Mouse (Mus musculus) thymus, postnatal 4 days (tissue): ENCODE data around the gene Pcdh11x.
"Not testable (repeated sequence)": the region's sequence is repeated elsewhere in the genome, so short reads cannot be mapped to it uniquely, and the experiment has no call there.

Experiments used
- DNase-seq: peaks from one replicate; pipeline ENCODE4 v3.0.0; 2021

Gene Pcdh11x

GRCm38 (mm10) chrX:120290011-120290899 lies at the start of gene Pcdh11x:
Gene Pcdh11x, plus strand, starts transcription at chrX:120290259.
- no peak for DNase-seq

DNA sequence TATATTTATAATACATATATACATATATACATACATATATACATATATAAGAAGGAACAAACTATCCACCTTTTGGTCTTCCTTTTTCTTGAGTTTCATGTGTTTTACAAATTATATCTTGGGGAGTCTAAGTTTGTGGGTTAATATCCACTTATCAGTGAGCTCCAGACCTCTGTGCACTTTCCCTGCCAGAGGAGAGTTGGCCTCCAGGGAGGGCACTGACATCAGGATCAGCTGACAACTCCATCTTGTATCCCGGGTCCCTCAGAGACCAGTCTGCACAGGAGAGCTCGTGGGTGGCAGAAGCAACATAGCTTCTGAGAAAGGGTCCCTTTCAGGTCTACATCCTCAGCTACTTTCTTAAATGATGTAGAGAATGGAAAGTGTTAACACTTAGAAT lies 30.0 kb upstream of the Pcdh11x start:
- DNase-seq, result no peak

DNA sequence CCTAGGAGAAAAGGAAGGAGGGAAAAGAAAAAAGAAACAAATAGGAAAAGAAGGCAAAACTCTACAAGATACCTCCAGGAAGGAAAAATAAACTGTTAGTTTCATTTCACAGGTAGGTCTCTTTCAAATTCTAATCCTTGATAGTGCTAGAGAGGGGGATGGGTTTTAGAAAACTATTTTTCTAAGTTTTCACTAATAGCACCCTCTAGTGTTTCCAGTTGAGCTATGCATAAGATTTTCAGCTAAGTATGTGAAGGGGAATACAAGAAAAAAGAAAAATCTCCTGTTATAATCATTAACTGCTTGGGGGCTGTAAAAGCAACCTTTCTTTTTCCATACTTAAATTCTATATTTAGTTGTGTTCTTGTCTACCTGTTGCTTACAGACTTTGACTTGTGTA lies 4.5 kb upstream of the Pcdh11x start:
- DNase-seq, result no peak

DNA sequence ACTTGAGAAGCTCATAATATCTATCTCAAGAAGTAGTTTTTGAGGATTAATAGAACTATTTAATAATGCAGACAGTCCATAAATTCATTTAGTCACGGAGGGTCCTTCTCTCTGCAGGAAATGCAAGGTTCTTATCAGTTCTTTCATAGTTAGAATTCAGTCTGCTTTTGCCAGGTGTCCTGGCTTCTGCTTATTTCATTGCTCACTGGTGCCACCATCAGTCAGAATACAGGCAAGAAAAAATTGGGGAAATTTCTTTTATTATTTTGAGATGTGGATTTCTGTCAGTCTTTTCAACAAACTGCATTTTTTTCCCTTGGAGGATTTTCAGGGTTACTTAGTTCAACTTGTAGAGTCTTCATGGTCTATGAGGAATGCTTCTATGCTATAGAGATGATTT lies 2.6 kb upstream of the Pcdh11x start:
- no peak for DNase-seq

DNA sequence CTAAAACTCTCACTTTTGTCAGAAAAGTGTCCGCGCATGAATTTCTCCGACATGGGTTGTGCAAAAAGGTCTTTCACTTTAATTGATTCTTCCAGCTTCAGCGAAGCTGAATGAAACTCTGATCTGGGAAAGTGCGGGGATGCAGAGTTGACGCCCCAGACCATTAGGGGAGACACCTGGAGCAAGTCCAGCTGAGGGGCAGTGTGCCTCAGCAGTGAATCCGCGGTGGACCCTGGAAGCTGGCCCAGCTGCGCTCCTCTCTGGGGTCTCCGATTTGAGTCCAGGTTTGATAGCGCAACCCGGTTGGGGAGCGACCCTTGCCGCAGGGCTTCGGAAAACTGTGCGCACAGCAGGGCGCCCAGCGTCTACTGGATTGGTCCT lies 831 bp downstream of the Pcdh11x start:
- no peak for DNase-seq

DNA sequence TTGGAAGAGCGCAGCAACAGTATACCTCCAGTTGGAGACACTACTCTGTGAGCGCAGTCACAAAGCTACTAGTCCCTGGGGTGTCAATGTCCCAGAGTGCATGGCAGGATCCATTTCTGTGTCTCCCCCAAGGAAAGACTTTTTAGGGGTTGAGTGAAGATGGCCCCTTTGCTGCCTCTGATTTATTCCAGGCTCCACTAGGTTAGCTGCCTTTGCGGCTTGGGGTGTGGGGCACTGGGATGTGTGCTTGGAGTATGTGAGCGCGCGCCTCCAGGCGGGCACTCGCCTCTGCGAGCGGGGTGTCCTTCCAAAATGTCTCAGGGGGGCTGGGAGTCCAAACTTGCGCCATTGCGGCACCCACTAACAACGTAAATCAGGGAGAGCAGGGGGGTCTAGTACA lies 1.6 kb downstream of the Pcdh11x start:
- no peak for DNase-seq

- DNase-seq, result no peak
These were observed 3.0 kb downstream of the Pcdh11x start for GRCm38 (mm10) chrX:120292832-120293750.

DNA sequence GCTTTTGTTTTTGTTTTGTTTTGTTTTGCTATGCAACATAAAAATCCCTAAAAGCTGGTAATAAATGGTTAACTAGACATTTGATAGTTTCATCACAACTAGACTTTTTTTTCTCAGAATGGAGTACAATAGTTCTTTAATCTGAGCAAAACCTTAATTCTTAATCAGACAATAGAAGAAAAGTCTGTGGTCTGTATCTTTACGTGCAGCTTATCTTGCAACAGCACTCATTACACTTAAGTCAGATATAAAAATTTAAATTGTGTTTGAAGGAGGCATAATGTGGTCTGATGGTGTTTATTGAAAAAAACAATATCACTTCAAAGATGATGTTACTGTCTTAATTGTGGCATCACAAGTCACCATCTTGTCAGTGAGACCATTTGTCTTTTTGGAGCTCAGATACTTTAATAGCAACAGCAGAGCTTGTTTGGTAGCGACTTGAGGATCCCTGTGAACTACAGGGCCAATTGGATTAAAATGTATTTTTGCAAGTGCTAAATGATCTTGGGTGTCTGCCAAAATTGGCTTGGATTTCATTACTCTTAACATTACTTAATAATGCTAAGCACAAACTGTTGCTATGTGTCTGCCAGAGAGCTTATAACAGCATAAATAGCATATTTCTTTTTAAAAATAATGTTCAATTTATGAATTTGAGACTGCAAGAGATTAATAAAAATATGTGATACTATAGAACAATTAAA lies 11.6 kb downstream of the Pcdh11x start:
- no peak for DNase-seq

DNA sequence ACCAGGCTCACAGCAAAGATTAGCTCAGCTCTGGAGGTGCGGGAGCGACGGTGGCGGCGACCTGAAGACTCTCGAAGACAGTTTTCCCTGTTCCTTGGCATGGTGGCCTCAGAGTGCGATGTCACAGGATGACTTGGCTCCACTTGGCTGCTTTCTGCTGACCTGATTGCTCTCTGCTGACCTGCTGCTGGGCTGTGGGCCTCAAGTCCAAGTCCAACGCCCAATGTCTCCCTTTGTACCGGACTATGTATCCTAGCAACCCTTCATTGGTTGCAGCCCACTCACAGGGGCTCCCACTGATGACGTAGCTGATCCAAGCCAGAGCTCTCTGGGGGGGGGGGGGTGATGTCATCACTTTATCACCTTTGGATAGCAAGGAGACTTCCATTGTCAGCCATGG lies 22.9 kb downstream of the Pcdh11x start, which contains the start of gene H2afb3:
TSS of gene H2afb3 (minus strand) at position 101 of the 400 bp plus-strand sequence.
- not testable (repeated sequence) for DNase-seq

DNA sequence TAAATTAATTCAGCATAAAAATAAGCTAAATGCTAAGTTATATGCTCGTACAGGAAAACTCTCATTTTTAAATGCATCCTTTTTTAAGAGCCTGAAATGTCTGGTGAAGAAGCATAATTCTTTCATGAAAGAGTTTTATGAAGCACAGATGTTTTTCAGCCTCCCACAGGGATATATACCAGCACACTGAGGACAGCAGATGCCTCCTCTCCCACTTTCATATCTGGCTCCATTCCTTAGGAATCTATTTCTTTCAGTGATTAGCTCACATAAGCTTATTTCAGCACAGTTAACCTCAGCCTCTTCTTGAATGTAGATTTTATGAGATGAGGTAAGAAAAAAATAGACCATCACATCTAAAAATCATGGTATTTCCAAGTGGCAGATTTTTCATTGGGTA lies 176.2 kb downstream of the Pcdh11x start:
- no peak for DNase-seq

DNA sequence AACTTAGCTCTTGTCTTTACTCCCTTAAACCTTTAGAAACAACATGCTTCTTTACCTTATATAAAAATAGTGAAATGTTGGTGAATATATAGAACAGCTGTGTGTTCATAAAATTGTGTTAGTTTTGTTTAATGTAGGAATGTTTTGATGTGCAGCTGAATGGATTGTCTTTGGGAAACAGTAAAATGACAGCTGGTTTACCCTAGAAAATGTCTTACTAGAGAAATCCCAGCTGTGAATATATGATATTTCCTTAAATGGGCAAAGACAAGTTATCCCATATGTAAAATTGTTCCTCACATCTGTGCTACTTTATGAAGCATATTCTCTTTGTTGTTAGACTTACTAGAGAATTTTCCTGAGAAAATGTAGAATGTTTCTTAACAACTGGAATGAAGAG lies 196.4 kb downstream of the Pcdh11x start:
- DNase-seq, result no peak

GRCm38 (mm10) chrX:120524986-120525385 lies 234.9 kb downstream of the Pcdh11x start:
- no peak for DNase-seq

DNA sequence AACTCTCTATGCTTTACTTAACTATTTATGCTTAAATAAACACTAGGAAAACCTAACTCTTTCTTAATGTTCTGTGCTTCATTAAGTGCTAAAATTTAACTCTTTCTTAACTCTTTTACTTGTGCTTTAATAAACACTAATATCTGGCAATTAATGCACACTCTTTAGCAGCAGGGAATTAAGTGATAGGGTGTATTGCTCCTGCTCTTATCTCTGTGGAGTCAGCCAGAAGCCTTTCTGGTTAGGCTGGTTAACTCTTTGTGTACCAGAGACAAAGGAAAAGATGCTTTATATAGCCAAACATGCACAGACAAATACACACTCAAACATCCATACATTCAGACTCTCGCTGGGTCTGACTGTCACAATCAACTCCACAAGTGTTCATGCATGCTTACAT lies 309.2 kb downstream of the Pcdh11x start:
- no peak for DNase-seq

DNA sequence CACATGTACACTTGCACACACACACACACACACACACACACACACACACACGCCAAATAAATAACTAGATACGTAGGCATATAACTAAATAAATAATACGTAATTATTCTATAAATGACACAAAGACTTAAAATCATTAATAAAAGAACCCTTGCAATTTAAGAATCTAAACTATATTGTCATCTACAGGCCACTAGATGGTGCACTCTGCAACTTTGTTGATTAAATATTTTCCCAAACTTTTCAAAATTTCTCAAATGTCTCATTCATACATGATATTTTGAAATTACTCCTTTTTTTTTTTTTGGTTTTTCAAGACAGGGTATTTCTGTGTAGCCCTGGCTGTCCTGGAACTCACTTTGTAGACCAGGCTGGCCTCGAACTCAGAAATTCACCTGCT lies 328.4 kb downstream of the Pcdh11x start:
- no peak for DNase-seq

DNA sequence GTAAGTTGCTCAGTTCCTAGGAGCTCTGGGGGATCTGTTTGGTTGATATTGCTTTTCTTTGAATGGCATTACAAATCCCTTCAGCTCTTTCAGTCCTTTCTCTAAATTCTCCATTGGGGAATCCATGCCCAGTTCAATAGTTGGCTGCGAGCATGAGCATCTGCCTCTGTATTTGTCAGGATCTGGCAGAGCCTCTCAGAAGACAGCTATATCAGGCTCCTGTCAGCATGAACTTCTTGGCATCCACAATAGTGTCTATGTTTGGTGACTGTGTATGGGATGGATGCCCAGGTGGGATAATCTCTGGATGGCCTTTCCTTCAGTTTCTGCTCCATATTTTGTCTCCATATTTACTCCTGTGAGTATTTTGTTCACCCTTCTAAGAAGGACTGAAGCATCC lies 380.2 kb downstream of the Pcdh11x start:
- DNase-seq, result not testable (repeated sequence)

DNA sequence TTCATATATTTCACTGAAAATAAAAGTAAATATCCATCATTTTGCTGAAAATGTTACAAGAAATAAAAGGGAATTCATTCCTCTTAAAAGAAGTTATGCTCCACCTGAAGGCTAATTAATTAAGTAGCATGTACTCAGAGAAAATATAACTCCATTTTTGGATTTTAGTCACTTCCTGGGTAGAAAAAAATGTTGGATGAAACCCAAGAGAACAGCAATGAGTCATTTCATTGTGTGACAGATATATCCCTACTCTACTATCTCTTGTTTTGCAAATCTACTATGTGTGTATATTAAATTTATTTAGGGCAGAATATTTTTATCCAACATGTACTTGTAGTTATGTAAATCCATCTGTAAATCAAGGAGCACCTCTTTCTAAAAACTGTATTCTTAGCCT lies 444.1 kb downstream of the Pcdh11x start:
- no peak for DNase-seq

DNA sequence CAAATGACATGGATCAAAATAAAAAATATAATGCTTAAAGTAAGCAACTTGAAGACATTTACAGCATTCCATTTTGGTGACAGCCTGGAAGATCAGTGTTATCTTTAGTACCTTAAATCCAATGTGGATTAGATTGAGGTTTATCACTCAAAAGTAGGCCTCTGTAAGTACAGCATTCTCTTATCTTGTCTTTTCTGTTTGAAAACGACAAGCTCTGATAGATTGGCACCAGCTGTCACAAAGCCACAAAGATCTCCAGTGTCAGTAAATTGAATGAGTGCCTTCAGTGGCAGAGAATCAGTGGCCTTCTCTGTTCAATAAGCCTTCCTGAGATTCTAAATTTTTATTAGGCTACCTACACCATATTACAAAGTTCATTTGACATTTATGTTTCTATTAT lies 445.7 kb downstream of the Pcdh11x start:
- DNase-seq, result no peak

- no peak for DNase-seq
These were observed 654.5 kb downstream of the Pcdh11x start for GRCm38 (mm10) chrX:120944556-120944955.
